Mouse (Mus musculus) bone marrow macrophage, adult 2 months (primary cell): Measurements from ENCODE around the gene Bcr. TPM values are rescaled to one million over a fixed set of nuclear protein-coding genes. Genes with fewer than 3 reads are reported as not detected.
"Not testable (repeated sequence)": the region's sequence is repeated elsewhere in the genome, so short reads cannot be mapped to it uniquely, and the experiment has no call there.

ENCODE experiments used
- H3K27ac ChIP-seq: 2 replicates; pipeline ENCODE4 v1.5.1; 2012; ENCODE audit warnings: low read depth, low read length; ENCODE audit not compliant: insufficient read depth
- H3K4me1 ChIP-seq: 2 replicates; pipeline ENCODE4 v1.6.1; 2012; ENCODE audit warnings: low read length; ENCODE audit not compliant: control insufficient read depth, insufficient read depth
- H3K4me3 ChIP-seq: 2 replicates; pipeline ENCODE4 v1.5.1; 2012; ENCODE audit warnings: mild to moderate bottlenecking, low read length, moderate library complexity; ENCODE audit not compliant: insufficient read depth
- CTCF ChIP-seq: IDR thresholded peaks from 2 replicates; pipeline ENCODE4 v1.5.1; 2012; ENCODE audit warnings: low read depth, mild to moderate bottlenecking, low read length, moderate library complexity
- POLR2A ChIP-seq: IDR thresholded peaks from 2 replicates; pipeline ENCODE4 v1.6.1; 2012; ENCODE audit warnings: mild to moderate bottlenecking, low read depth, low read length, borderline replicate concordance
- polyA plus RNA-seq: library from polyadenylated mRNA; stranded (reverse); fragments of >200 nt; gene quantifications from 2 replicates; pipeline ENCODE4 v1.2.4, GENCODE M21; 2012; ENCODE audit not compliant: missing spikeins, insufficient read depth, insufficient read length

Gene Bcr
- polyA plus RNA-seq, 1 experiment: 2.1 TPM

- TF ChIP-seq POLR2A: no peak
- TF ChIP-seq CTCF: no peak
- Histone ChIP-seq H3K4me3 (no peak within 1 kb of the TSS), H3K27ac (no peak within 1 kb of the TSS), H3K4me1 (no peaks in the 10 kb centered on the region)
These were observed 28.0 kb upstream of the Bcr start, which contains the start of gene Rsph14 for GRCm38 (mm10) chr10:75032395-75032794. Gene Rsph14 (minus strand): TSS chr10:75032586.

- peak within 1 kb of the TSS; percentile 31; the same call in 1 of the 2 replicates for H3K4me3 ChIP-seq
- H3K27ac ChIP-seq: no peak within 1 kb of the TSS
- TF ChIP-seq POLR2A: no peak
- TF ChIP-seq CTCF: no peak
- no peaks in the 10 kb centered on the region for H3K4me1 ChIP-seq
These were observed 23.5 kb upstream of the Bcr start, which contains the start of gene Rab36 for GRCm38 (mm10) chr10:75036883-75037379. Gene Rab36 (plus strand): TSS chr10:75037058.

DNA sequence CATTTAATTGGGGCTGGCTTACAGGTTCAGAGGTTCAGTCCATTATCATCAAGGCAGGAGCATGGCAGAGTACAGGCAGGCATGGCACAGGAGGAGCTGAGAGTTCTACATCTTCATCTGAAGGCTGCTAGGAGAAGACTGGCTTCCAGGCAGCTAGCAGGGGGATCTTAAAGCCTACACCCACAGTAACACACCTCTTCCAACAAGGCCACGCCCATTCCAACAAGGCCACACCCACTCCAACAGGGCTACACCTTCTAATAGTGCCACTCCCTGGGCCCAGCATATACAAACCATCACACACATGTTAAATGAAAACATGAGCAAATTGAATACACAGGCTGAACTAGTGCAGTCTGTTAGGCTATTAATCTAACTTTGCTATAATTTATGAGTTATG is 18.3 kb upstream of the Bcr start:
- H3K27ac ChIP-seq, H3K4me3 ChIP-seq, H3K4me1 ChIP-seq: not testable (repeated sequence)

DNA sequence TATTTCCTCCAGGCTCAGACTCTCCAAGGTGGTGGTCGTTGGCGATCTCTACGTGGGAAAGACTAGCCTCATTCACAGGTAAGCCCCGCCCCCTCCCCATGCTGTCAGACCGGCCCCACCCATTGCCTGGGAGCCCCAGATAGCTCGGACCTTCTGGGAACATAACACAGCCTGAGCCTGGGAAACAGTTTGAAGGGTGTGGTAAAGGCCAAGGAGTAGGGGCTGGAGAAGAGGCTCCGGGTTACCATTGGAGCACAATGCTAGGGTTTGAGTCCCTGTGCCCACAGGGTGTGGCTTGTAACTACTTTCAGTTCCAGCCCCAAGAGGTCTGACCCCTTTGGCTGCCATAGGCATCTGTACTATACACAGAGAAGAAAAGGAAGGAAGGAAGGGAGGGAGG is 15.9 kb upstream of the Bcr start:
- H3K27ac ChIP-seq: no peak overlapping the region
- no peaks in the 10 kb centered on the region for H3K4me1 ChIP-seq
- TF ChIP-seq CTCF: no peak
- no peak for TF ChIP-seq POLR2A
- no peak overlapping the region for H3K4me3 ChIP-seq

DNA sequence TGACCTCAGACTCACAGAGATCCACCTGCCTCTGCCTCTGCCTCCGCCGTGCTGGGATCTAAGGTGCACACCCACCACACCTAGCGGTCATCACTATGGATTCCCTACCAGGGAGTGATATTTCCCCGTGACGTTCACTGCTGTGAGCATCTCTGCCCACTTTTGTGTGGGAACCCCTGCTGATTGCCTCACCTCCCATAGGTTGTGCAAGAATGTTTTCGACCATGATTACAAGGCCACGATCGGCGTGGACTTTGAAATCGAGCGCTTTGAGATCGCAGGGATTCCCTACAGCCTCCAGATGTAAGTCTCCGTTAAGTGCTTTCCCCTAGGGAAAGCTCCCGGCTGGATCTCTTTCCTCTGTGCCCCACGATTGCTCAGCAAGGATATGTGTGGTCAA is 14.6 kb upstream of the Bcr start:
- no peak for TF ChIP-seq CTCF
- no peak for TF ChIP-seq POLR2A
- Histone ChIP-seq H3K4me3 (no peak overlapping the region), H3K4me1 (no peaks in the 10 kb centered on the region), H3K27ac (no peak overlapping the region)

DNA sequence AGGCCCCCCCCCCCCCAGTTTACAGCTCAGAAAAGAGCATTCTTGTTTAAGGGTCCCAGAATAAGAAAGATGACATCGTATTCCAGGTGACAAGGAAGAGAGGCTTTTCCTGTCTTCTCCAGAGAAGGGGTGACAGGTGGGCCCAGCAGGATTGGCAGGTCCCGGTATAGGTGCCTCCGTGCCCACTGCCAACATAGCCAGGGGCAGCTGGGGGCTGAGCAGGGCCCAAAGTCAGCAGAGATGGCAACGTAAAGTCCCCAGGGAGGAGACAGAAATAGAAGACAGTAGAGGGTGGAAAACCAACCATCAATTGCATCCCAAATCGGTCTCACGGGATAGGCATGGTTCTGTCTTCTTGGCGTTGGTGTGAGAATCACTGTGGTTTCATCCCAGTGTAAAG is 11.7 kb upstream of the Bcr start:
- no peaks in the 10 kb centered on the region for H3K4me1 ChIP-seq
- no peak overlapping the region for H3K27ac ChIP-seq
- TF ChIP-seq POLR2A (no peak), CTCF (no peak)
- H3K4me3 ChIP-seq: no peak overlapping the region

- Histone ChIP-seq H3K4me3 (no peak overlapping the region), H3K27ac (no peak overlapping the region), H3K4me1 (no peaks in the 10 kb centered on the region)
- TF ChIP-seq POLR2A (no peak), CTCF (no peak)
These were observed 8.9 kb upstream of the Bcr start for GRCm38 (mm10) chr10:75051364-75052074.

GRCm38 (mm10) chr10:75052902-75053301 is 7.5 kb upstream of the Bcr start:
- no peaks in the 10 kb centered on the region for H3K4me1 ChIP-seq
- no peak overlapping the region for H3K4me3 ChIP-seq
- no peak for TF ChIP-seq POLR2A
- no peak for TF ChIP-seq CTCF
- H3K27ac ChIP-seq: no peak overlapping the region

GRCm38 (mm10) chr10:75053655-75054054 is 6.7 kb upstream of the Bcr start:
- TF ChIP-seq CTCF: no peak
- no peak for TF ChIP-seq POLR2A
- no peaks in the 10 kb centered on the region for H3K4me1 ChIP-seq
- H3K4me3 ChIP-seq: no peak overlapping the region
- H3K27ac ChIP-seq: no peak overlapping the region

GRCm38 (mm10) chr10:75054125-75054524 is 6.3 kb upstream of the Bcr start:
- Histone ChIP-seq H3K4me1 (no peaks in the 10 kb centered on the region), H3K27ac (no peak overlapping the region), H3K4me3 (no peak overlapping the region)
- TF ChIP-seq CTCF: no peak

DNA sequence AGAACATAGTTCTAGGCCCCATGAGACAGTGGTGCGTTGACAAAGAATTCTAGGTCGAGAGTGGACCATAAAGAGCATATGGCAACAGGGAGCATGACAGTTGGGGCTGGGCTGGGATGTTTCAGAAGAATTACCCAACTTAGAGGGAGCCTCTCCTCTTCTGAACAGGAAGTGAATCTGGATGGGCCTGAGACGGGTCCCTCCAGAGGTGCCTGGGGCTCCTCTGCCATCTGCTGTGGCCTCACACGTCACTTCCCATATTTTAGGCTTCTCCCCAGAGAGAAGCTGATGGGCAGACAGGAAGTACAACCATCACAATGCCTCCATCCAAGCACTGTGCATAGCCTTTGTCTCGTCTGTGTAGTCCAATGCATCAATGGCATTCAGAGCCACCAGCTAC is 4.7 kb upstream of the Bcr start:
- TF ChIP-seq CTCF (no peak), POLR2A (no peak)
- Histone ChIP-seq H3K27ac (no peak overlapping the region), H3K4me3 (no peak overlapping the region), H3K4me1 (peaks cover 2% of the 10 kb centered on the region)

GRCm38 (mm10) chr10:75056255-75056654 is 4.1 kb upstream of the Bcr start:
- peaks cover 2% of the 10 kb centered on the region for H3K4me1 ChIP-seq
- H3K4me3 ChIP-seq: no peak overlapping the region
- TF ChIP-seq CTCF: no peak
- no peak for TF ChIP-seq POLR2A
- H3K27ac ChIP-seq: no peak overlapping the region
